Mouse (Mus musculus): ENCODE measurements around the gene Glrx5.

Gene Glrx5

GRCm38 (mm10) chr12:105025271-105025946 is 7.1 kb upstream of the Glrx5 start:
- in situ Hi-C loops (cut with MboI, MseI), result loop anchor here (5.0 to 25.0 kb wide), 2 partner anchors 73 to 1688 kb away; no protein-coding TSS in a partner anchor

DNA sequence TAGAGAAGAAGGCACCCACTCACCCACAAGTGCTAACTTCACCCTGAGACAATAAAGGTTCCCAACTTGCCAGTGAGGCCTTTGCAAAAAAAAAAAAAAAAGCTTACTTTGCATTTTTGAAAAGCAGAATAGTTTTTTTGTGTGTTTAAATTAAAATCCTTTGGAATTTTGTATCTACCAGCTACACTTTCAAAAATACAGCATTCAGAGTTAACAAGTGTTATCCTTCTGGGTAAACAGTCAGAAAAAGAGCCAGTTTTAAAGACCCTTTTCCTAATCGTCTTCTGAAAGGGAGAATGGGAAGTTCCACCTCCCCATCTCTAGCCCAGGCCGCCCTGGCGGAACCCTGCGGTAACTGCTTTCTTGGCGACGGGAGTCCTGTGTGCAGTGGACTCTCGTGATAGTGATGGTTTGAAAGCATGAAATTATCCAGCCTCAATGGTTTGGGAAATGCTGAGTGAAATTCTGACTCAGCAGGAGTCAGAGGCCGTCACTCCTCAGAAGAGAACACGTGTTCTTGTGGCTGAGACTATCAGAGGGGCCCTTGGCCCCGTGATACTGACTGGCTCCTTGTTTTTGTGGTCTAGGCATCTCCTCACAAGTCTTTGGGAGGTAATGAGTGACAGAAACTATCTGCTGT is 6.4 kb upstream of the Glrx5 start:
- in situ Hi-C loops (cut with MboI, MseI), result loop anchor here (5.0 to 25.0 kb wide), 2 partner anchors 74 to 1689 kb away; no protein-coding TSS in a partner anchor

- in situ Hi-C loops (cut with MboI, MseI), result loop anchor here (5.0 to 25.0 kb wide), 2 partner anchors 75 to 1690 kb away; no protein-coding TSS in a partner anchor
These were observed 5.0 kb upstream of the Glrx5 start for GRCm38 (mm10) chr12:105027323-105027991.

- in situ Hi-C loops (cut with MboI, MseI), result loop anchor here (5.0 to 25.0 kb wide), 2 partner anchors 78 to 1693 kb away; no protein-coding TSS in a partner anchor
These were observed 2.6 kb upstream of the Glrx5 start for GRCm38 (mm10) chr12:105029890-105030289.

GRCm38 (mm10) chr12:105031081-105032058 is 1.1 kb upstream of the Glrx5 start:
- in situ Hi-C loops (cut with MboI, MseI), result loop anchor here in 1 of 2 experiments (25.0 kb wide), 1 partner anchor 1694 kb away; no protein-coding TSS in a partner anchor

DNA sequence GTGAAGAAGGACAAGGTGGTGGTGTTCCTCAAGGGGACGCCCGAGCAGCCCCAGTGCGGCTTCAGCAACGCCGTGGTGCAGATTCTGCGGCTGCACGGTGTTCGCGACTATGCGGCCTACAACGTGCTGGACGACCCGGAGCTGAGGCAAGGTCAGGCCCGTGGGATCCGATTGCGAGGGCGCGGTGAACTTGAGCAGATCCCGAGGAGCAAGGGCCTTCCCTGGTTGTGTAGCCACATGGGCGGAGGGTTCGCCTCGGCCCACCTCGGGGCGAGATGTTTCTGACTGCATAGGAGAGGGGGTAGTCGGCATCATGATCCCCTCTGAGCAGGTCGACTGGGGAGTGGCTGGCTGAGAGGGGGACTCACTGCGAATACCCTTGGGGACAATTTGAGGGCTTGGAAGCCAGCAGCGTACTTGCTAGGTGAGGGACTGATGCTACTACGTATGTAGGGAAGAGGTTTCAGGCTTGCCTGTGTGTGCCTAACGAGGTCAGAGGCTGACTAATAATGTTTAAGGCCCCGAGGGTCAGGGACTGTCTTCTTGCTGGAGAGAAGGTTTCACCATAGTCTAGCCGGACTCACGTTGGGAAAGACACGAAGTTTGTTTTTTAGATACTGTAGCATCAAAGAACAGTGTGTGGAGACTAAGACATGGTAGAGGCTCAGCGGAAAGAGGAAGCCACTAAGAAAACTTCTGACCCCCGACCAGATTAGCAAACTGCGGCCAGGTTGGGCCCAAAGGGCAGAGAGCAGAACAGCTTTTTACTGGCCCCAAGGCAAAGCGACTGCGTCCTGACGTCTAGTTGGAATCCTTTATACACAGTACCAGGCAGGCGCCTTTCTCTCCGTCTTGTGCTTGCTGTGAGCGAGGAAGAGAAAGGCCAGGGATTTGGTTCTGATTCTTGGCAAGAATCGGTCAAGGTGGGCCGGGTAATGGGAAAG is 616 bp downstream of the Glrx5 start:
- in situ Hi-C loops (cut with MboI, MseI), result loop anchor here in 1 of 2 experiments (25.0 kb wide), 1 partner anchor 1696 kb away; no protein-coding TSS in a partner anchor

- in situ Hi-C loops (cut with MboI, MseI), result loop anchor here in 1 of 2 experiments (25.0 kb wide), 1 partner anchor 1697 kb away; no protein-coding TSS in a partner anchor
These were observed 1.8 kb downstream of the Glrx5 start for GRCm38 (mm10) chr12:105034130-105034769.

- in situ Hi-C loops (cut with MboI, MseI), result loop anchor here in 1 of 2 experiments (5.0 to 25.0 kb wide), 2 partner anchors 281 to 1701 kb away; no protein-coding TSS in a partner anchor
These were observed 5.7 kb downstream of the Glrx5 start for GRCm38 (mm10) chr12:105038211-105038610.

DNA sequence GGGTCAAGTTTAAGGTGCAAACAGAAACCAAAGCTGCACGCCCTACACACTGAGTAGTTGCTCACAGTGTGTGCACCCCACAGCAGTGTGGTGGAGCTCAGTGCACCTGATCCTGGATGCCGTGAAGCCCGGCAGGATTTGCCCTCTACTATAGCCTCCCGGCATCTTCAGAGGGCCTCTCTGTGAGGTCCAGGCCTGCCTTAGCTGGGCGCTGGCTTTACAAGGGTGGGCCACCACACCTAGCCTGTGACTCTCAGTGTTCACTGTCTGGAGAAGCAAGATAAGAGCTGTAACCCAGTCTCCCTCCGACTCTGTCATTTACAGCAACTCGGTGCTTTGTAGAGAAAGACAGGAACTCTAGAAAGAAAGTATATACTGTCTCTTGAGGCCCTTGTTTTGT is 6.4 kb downstream of the Glrx5 start:
- in situ Hi-C loops (cut with MboI, MseI), result loop anchor here in 1 of 2 experiments (5.0 to 25.0 kb wide), 2 partner anchors 282 to 1702 kb away; no protein-coding TSS in a partner anchor

GRCm38 (mm10) chr12:105039578-105040289 is 7.2 kb downstream of the Glrx5 start:
- in situ Hi-C loops (cut with MboI, MseI), result loop anchor here in 1 of 2 experiments (5.0 to 25.0 kb wide), 2 partner anchors 282 to 1702 kb away; no protein-coding TSS in a partner anchor

DNA sequence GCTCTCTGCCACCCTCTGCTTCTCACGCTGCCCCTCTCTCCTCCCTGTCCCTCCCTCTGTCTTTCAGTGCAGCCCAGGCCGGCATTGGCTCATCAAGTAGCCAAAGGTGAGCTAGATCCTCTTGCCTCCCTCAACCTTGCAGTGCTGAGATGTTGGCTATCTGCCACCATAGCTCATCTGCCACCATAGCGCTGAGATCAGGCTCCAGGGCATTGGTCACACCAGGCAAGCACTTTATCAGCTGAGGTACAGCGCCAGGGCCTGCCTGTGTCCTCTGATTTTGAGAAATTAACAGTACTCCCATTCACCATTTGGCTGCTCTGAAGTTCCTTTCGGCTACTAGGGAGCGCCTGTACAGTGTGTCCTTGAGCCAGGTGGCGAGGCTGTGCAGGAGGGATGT is 8.5 kb downstream of the Glrx5 start:
- in situ Hi-C loops (cut with MboI, MseI), result loop anchor here in 1 of 2 experiments (25.0 kb wide), 1 partner anchor 1704 kb away; no protein-coding TSS in a partner anchor

DNA sequence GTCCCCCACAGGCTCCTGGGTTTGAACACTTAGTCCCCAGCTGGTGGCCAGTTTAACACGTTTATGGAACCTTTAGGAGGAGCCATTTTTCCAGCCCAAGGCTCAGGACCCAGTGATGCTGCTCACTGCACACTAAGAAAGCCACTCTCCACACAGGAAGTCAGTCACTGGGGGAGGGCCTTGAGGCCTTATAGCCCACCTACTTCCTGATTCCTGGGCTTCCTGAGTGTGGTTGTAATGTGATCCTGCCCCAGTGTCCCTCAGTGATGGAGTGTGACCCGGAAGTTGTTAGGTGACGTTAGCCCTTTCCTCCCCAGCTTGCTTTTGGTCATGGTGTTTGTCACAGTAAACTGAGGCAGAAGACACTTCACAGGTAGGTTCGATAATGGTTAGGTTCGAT is 10.6 kb downstream of the Glrx5 start:
- in situ Hi-C loops (cut with MboI, MseI), result loop anchor here in 1 of 2 experiments (25.0 kb wide), 1 partner anchor 1706 kb away; no protein-coding TSS in a partner anchor

DNA sequence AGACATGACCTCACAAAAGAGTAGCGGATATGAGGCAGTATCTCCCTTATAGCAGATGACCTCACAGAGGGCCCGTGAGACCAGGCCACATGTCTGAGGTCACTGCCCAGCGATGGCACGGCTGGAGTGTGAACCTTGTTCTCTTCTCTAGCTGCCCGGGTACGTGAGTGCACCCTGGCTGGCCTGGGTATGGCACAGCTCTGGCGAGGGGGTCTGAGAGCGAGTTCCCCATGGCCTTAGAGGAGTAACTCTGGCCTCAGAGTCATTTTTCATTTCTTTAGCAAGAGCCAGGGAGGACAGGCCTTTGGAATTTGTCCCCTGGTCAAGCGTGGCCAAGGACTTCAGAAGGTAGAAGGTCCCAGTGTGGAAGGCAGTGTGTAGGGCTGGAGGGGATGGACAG is 12.3 kb downstream of the Glrx5 start:
- in situ Hi-C loops (cut with MboI, MseI), result loop anchor here in 1 of 2 experiments (25.0 kb wide), 1 partner anchor 1707 kb away; no protein-coding TSS in a partner anchor

DNA sequence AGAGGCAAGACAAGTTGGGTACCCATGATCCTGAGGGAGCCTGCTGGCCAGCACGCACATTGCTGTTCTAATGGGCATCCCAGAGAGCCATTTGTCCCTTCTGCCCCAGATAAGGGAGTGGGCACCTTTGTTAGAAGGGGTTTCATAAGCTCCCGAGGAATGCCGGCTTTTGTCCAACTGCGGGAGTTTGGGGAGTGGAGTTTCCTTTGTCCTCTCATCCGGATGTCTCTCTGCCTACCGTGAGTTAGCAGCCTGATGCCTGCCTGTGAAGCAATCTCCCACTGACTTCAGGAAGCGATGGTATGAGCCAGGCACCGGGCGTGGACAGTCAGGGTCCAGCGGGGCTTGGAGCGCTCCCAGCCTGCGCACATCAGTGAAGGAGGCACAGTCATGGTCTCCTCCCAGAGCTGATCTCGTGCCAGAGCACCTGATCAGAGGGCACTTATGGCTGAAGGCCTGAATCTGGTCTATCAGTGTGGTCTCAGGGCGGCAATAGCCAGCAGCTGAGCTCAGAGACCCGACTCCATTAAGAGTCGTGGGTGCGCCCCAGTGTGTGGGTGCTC is 15.9 kb downstream of the Glrx5 start:
- in situ Hi-C loops (cut with MboI, MseI), result loop anchor here in 1 of 2 experiments (25.0 kb wide), 1 partner anchor 1711 kb away; no protein-coding TSS in a partner anchor

- in situ Hi-C loops (cut with MboI, MseI), result loop anchor here (5.0 to 25.0 kb wide), 2 partner anchors 52 to 1713 kb away; no protein-coding TSS in a partner anchor
These were observed 17.3 kb downstream of the Glrx5 start for GRCm38 (mm10) chr12:105049813-105050212.

DNA sequence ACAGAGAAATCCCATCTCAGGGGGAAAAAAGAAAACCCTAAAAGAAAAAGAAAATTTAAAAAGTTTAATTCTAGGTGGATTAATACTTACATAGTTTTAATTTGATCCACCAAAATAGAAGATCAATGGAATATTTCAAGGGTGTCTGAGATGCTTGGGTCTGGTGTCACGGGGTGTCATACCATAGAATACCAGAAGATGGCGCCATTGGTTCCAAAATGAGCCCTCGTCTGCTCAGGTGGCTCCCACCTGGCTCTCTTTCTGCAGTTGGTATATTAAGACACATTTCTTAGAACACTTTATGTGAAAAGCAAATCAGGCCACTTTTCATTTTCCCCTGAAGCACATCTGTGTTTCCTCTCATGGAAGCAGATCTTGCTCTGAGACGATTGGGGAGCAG is 18.4 kb downstream of the Glrx5 start:
- in situ Hi-C loops (cut with MboI, MseI), result loop anchor here (5.0 kb wide), 1 partner anchor 51 kb away; no protein-coding TSS in a partner anchor

- in situ Hi-C loops (cut with MboI, MseI), result loop anchor here (5.0 kb wide), 1 partner anchor 48 kb away; no protein-coding TSS in a partner anchor
These were observed 21.6 kb downstream of the Glrx5 start for GRCm38 (mm10) chr12:105054041-105054440.

All from T-helper 17 cell (primary cell).